Mouse (Mus musculus) neural tube, embryonic 13.5 days (tissue): ENCODE results near the gene Apoc2. TPM values are rescaled to one million over a fixed set of nuclear protein-coding genes. Genes with fewer than 3 reads are reported as not detected.

Source experiments
- polyA plus RNA-seq: library from polyadenylated mRNA; unstranded; fragments of >200 nt; fragmentation: Nextera tagmentation; extraction: Ambion mirVana; gene quantifications from 2 replicates; pipeline ENCODE4 v1.2.1, GENCODE M21; 2015

Gene Apoc2
- polyA plus RNA-seq, 1 experiment from 2014 or later, result 1.0 TPM

Other genes with a start within 250 kb of the Apoc2 start
- gene Mark4, start 219.1 kb downstream of the Apoc2 start, polyA plus RNA-seq, result 14.9 and 16.1 TPM in 2 replicates
- 0.32 and 0.52 TPM in 2 replicates for gene Exoc3l2, start 214.6 kb downstream of the Apoc2 start, polyA plus RNA-seq
- 3.5 and 3.6 TPM in 2 replicates for gene Bloc1s3, start 169.6 kb downstream of the Apoc2 start, polyA plus RNA-seq
- 46.4 and 49.0 TPM in 2 replicates for gene Trappc6a, start 169.5 kb downstream of the Apoc2 start, polyA plus RNA-seq
- 0.14 TPM in 1 of 2 replicates, not detected in the other for gene Nkpd1, start 160.1 kb downstream of the Apoc2 start, polyA plus RNA-seq
- 32.7 and 36.5 TPM in 2 replicates for gene Ppp1r37, start 114.9 kb downstream of the Apoc2 start, polyA plus RNA-seq
- 0.40 TPM in 1 of 2 replicates, not detected in the other for gene Zfp296, start 100.7 kb downstream of the Apoc2 start, polyA plus RNA-seq
- gene Gemin7, start 100.3 kb downstream of the Apoc2 start, polyA plus RNA-seq, result 153 and 159 TPM in 2 replicates
- 52.9 and 61.6 TPM in 2 replicates for gene Clasrp, start 73.5 kb downstream of the Apoc2 start, polyA plus RNA-seq
- 5.6 and 6.6 TPM in 2 replicates for gene Relb, start 48.5 kb downstream of the Apoc2 start, polyA plus RNA-seq
- gene Clptm1, start 12.9 kb downstream of the Apoc2 start, polyA plus RNA-seq, result 110 and 118 TPM in 2 replicates
- not detected in 2 replicates for gene Gm44805, start 3.5 kb upstream of the Apoc2 start, polyA plus RNA-seq
- 0.08 TPM in 1 of 2 replicates, not detected in the other for gene Apoc4, start 3.5 kb upstream of the Apoc2 start, polyA plus RNA-seq
- 4.4 and 6.6 TPM in 2 replicates for gene Apoc1, start 14.7 kb upstream of the Apoc2 start, polyA plus RNA-seq
- gene Apoe, start 21.2 kb upstream of the Apoc2 start, polyA plus RNA-seq, result 408 and 440 TPM in 2 replicates
- gene Tomm40, start 37.5 kb upstream of the Apoc2 start, polyA plus RNA-seq, result 117 and 134 TPM in 2 replicates
- gene Nectin2, start 72.5 kb upstream of the Apoc2 start, polyA plus RNA-seq, result 54.6 and 56.2 TPM in 2 replicates
- 14.2 and 16.6 TPM in 2 replicates for gene Bcam, start 93.1 kb upstream of the Apoc2 start, polyA plus RNA-seq
- gene Cblc, start 118.9 kb upstream of the Apoc2 start, polyA plus RNA-seq, result not detected in 2 replicates
- 0.32 and 1.8 TPM in 2 replicates for gene Bcl3, start 144.8 kb upstream of the Apoc2 start, polyA plus RNA-seq
- gene Gm19345, start 174.1 kb upstream of the Apoc2 start, polyA plus RNA-seq, result 5.2 and 6.6 TPM in 2 replicates
- 0.36 and 0.48 TPM in 2 replicates for gene Ceacam16, start 183.4 kb upstream of the Apoc2 start, polyA plus RNA-seq
- not detected in 2 replicates for gene Ceacam19, start 210.0 kb upstream of the Apoc2 start, polyA plus RNA-seq
- 8.9 and 10.3 TPM in 2 replicates for gene Pvr, start 243.2 kb upstream of the Apoc2 start, polyA plus RNA-seq